Mouse (Mus musculus) heart, postnatal 0 days (tissue): Measurements from ENCODE around the gene Tti1.

Experiments used
- CTCF ChIP-seq: IDR thresholded peaks from 2 replicates; pipeline ENCODE4 v1.5.1; 2016; ENCODE audit warnings: antibody characterized with exemption, control low read depth, low read depth
- EP300 ChIP-seq: IDR thresholded peaks from 2 replicates; pipeline ENCODE4 v1.6.1; 2016; ENCODE audit warnings: antibody characterized with exemption, low read depth

DNA sequence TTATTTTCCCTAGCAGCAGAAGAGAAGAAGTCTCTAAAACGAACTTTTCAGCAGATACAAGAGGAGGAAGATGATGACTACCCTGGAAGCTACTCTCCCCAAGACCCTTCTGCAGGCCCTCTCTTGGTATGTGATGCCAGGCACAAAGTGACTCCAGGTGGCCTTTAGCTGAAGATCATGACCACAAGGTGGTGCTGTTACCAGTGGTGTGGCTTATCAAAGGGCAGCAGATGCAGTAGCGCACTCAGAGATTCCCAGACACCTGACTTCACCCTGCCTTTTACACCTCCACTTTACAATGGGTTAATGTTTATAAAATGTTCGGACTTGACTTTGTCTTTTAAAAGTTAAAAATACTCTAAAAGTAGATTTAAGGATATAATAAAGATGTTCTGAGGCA, 19.7 kb upstream of the Tti1 start:
- TF ChIP-seq CTCF: peak; percentile 75
- TF ChIP-seq EP300: no peak
